Mouse (Mus musculus) layer of hippocampus, adult 8-10 months (tissue): ENCODE results near the gene Csnk1g2. TPM values are rescaled to one million over a fixed set of nuclear protein-coding genes. Genes with fewer than 3 reads are reported as not detected.

Experiments used
- DNase-seq, 2 experiments: peaks; one replicate each; pipeline ENCODE4 v3.0.0; 2022; ENCODE audit warnings: low spot score in 2 of 2
- total RNA-seq, 4 experiments: library from RNA; stranded (reverse); gene quantifications; 2 replicates each; pipeline ENCODE4 v1.2.4; 2022

Gene Csnk1g2
- 100 to 1,000 TPM; 190 to 230 (median 201) TPM for total RNA-seq

DNA sequence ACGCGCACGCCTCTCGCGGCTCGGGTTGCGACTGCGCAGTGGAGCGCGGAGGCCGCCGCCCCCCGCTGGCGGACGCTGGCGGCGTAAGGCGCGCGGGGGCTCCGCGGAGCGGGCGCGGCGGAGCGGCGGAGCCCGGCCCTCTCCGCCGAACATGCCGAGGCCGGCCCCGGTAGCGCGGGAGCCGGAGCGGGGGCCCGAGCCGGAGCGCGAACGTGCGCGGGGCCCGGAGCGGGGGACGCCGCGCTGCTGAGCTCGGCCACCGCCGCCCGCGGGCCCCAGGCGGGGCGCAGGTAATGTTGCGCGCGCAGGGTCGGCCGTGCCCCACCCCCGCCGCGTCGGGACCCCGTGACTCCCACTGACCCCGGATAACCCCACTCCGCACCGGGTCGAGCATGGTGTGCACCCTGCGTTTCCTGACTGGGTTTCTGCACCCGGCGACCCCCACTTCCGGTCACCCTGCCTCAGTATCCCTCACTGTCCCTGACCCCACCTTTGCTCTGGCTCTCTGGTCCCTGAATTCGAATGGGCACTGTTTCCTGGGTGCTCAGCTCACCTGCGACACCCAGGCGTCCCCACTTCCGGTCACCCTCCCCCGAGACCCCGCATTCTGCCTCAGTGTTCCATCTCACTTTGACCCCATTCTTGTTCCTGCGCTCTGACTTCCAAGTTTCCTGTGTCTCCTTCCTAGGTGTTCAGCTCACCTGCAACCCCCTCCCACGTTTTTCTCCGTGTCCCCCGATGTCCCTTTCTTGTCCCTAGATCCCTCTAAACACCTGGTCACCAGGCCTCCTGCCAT, at the start of gene Csnk1g2:
Csnk1g2 (plus strand) TSS at position 178 of the 796 bp plus-strand sequence.
- peak in 1 of 2 experiments; percentile 38 for DNase-seq

DNA sequence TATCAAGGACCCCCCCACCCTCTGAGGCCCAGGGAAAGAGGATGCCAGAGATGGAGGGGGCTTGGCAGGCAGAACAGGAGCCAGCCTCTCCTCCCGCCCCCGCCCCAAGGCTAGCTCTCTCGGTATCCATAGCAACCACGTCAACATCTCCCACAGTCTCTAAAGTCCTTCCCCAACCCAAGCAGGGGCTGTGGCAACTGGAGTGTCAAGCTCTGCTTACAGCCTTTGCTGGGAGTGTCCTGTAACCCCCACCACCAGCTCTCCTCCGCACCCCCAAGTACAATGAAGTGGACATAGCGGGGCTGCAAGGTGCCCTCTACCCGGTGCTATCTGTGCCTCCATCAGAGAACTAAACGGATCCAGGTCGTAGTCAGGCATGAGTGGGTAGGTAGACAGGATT, 48.7 kb upstream of the Csnk1g2 start:
- DNase-seq: no peak

DNA sequence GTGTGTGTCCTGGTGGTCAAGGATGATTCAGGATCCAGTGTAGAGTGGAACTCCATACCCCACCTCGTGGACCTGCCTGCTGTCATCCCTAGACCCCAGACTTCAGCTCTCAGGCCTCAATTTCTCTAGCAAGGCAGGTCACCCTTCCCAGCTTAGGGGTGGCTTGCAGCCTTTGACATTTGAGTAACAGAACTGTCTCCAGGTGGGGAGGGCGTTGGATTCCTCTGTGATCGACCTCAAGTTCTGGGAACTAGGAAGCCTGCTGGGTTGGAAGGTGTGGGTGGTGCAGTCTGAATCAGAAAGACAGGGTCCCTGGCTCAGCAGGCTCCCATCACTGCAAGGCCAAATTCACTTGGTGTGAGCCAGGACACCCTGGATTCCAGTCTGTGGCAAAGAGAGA, 47.7 kb upstream of the Csnk1g2 start:
- DNase-seq: no peak

DNA sequence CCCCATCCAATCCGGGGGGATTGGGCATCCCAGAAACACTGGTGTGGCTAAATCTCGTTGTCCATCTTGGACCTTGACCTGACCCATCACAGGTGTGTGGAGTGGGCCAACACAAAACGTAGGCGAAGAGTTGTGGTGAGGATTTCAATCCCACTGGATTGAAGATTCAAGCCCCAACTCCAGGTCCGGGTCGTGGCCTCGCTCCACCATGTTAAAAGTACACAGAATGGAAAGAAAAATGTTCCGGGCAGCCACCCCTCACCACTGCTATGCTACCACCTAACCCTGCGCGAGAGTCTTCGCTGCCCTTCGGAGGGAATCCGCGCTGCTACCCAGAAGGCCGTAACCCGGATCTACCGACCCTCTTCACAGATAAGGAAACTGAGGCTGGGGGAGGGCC, 46.7 kb upstream of the Csnk1g2 start:
- no peak for DNase-seq

DNA sequence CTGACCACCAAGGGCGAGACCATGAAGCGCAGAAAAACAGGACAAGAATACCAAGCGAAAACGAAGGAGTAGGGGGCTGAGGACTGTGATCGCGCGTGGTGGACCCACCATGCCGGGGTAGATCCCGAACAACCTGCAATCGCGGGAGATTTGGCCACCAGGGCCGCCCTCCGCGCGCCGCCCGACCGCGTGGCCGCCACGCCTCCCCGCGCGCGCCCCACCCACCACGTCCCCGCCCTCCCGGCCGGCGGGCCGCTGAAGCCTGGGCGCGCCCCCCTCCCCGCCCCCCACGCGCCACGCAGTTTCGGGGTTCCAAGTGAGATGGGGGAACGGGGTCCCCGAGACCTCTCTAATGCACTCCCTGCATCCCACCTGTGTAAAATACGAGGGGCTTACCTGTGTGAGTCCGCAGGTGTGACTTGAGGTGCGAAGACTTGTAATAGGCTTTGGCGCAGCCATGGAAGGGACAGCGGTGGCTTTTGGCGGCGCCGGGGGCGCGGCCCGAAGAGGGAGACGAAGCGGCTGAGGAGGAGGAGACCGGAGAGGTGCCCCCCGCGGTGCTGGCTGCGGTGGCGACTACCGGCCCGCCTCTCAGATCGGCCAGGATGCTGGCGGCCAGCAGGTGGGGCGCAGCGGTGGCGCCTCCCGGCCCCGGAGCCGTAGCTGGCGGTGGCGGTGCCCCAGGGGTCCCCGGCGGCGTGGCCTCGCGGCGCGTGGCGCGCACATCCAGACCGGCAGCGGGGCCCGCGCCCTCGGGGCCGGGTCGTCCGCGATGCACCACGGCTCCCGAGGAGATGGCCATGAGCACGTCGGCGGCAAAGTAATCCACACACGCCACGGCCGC, 46.1 kb upstream of the Csnk1g2 start:
- no peak for DNase-seq

DNA sequence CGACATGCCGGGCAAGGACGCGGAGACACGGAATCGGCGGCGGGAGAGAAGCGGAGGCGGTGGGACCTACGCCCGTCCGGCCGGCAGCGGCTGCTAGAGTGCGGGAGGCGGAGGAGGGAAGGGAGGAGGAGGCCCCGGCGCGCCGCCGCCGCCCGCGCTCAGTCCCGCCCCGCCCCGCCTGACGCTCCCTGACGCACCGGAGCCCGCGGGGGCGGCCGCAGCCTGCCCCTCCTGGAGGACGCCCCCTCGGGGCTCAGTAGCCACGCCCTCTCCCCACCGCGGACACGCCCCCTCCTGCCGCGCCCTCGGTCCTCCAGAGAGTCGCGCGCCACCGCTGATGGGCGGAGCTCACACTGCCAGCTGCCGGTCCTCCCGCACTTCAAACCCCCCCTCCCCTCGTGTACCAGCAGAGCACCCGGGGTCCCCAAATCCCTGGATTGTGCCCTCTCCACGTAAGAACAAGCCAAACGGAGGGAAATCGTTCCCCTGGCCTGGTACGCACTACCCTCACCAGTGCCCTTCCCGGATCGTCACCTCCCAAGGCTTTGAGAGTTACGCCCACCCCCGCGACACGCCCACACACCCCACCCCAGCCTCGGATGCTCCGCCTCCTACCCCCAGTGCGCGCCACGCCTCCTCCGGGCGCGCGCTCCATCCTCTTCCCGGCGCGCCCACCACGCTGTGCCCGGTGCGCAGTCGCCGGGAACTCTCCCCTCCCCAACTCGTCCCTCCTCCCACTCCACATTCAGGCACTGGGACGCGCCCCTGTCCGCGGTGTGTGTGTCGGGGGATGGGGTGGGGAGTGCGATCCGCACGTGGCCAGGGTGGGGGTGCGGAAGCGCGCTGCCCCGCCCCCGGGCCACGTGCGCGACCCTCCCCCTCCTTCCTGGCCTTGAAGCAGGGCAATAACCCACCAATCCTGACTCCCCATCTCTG, 45.2 kb upstream of the Csnk1g2 start, which contains the start of gene Klf16:
Klf16 (minus strand) TSS at position 127 of the 936 bp plus-strand sequence.
- DNase-seq: peak; percentile 94 to 95

DNA sequence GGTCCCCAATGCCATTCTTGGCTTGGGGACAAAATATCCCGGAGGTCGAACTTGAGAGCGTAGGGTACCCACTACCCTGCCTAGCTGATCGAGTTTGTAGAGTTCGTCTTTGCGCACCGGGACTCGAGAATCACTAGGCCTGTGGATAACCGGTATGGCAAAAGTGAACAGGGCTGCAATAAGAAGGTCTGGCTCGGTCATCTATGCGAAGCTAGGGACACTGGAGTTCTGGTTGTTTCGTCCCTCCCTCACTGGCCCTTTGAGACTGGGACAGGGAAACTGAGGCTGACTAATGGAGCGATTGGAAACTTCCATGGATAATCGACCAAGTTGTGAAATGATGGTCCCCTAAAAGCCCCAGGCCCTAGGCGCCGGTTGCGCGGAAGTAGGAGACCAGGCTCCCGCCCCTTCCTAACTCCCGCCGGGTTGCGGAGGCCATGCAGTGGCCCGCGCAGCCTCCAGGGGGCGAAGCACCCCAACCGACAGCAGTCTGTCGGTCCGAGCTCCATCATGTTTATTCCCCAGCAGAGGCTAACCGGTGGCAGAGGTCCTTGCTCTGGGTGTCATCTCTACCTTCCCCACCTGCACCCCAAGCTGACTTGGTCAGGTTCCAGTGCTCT, 44.4 kb upstream of the Csnk1g2 start:
- DNase-seq: peak in 1 of 2 experiments; percentile 63

DNA sequence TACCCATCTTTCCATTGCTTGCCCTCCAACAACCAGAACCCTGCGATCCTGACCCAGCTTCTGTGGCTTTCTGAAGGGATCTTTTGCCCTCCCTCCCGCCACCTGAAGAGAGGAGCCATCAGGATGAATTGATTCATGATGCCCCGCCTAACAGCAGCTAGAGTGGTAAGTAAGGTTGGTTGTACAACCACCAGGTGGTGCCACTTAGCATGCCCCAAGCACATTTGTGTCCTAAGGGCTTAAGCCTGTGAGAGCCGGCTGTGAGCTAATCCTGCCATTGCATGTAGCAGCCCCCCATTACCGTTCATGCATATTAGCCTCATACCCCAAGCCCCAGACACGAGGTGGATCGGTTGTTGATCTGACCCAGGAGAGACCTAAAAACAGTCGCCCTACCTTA, 43.7 kb upstream of the Csnk1g2 start:
- DNase-seq: no peak

DNA sequence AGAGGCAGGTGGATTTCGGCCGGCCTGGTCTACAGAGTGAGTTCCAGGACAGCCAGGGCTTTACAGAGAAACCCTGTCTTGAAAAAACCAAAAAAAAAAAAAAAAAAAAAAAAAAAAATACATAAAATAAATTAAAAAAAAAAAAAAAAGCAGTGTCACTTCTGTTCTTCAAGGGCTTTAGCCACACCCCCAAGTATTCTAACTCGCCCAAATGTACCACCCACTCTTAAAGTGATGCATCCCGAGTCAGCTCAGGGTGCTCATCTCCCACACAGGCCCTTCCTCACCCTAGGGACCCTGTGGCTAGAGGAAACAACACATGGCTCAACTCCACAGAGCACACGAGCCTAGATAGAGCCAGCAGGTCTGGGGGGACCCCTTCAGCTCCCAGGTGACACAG, 39.6 kb upstream of the Csnk1g2 start:
- no peak for DNase-seq

DNA sequence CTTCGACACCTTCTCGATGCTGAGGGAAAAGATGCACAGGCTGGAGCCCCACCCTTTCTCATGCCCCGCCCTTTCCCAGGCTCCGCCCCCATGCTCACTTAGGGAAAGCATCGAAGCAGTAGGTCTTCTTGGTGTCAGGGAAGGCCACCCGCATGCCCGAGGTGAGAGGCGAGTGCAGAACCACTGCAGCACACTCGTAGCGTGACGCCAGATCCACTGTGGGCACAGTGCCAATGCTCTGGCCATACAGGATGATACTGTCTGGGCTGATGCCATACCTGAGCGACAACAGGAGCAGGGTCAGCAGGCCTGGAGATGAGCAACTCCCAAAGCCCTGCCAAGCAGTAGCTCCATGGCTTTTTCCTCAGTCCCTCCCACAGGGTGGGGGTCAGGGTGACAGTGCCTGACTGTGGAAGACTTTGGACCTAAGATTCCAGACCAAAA, 38.6 kb upstream of the Csnk1g2 start:
- no peak for DNase-seq

DNA sequence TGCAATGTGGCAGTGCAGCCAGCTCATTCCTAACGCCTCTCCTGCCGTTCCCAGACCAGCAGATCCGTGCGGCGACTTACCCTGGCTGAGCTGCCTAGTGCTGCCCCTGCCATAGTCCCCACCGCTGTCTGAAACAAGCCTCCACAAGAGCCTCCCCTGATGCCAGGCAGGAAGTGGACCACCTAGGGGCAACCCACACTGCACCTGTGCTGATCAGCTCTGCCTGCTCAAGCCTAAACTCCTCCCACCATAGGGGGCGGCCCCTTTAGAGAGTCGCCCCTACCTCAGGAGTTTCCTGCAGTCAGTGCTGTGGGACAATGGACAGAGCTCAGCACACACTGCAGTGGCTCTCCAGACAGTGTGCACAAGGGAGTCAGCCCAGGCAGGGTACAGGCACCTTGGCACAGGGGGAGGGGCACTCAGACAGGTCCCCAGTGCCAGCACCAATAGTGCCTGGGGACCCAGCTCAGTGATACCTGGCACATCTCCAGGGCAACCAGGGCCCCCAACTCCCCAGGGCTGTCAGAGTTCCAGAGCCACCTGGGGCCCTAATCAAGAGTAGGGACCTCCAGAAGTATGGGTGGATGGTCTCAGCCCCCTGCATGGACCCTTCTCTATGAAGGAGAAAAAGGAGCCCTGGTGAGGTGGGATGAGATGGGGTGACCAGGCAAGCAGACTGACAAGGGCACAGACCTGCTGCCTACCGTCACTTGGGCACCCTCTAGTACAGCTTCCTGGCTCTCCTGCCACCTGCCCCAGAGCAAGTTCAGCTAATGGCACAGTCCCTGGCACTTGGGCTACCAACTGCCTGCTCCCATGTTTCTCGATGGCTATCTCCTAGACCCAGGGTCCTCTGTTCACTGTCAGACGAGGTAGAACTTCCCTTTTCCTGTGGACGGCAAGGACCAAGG, 37.7 kb upstream of the Csnk1g2 start:
- DNase-seq: no peak

DNA sequence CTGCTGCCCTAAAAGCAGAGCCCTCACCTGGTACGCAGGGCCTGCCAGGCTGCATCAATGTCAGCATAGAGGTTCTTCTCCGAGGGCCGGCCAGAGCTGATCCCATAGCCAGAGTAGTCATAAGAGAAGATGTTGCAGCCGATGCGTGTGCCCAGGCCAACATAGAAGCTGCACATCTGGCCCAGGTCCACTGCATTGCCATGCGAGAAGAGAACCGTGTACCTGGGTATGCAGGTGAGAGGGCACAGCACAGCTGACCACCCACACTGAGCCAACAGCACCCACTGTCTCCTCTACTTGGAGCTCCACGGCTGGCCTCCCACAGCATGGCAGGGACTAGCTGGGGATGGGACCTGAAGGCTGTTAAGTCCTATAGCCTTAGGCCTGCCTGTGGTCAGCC, 37.1 kb upstream of the Csnk1g2 start:
- no peak for DNase-seq

DNA sequence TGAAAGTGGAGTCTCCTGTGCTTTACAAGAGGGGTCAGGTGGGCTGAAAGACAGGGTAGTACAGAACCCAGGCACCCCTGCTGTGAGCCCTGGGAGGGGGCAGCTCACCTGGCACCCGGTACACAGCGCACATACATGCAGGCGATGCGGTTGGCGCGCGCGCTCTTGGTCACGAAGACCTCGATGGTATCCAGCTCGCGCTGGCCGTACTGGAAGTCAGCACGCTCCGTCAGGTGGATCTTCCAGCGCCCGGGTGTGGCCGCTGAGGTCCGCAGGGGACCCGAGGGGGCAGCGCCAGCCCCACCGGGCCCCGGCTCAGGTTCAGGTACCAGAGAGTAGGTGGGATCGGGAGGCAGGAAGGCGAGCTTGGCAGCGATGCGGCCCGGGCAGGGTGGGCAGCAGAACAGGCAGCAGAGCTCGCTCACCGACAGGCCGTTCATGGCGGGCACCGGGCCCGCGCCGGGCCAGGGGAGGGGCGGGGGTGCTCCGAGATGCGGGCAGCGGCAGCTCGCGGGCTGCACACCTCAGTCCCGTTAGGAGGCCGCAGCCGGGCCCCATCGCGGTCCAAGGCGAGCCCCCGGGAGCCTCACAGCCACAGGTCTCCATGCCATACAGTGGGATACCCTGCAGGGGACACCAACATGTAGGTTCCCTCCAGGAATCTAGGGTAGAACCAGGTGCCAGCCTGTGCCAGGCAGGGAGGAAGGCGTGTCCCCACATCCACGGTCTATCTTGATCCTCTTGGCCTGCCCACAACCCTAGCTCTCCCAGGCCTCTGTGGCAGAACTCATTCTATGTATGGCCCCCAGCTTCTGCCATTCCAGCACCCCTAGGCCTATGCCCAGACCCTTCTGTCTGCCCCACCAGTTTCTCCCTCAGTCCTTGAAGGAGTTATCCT, 36.0 kb upstream of the Csnk1g2 start:
- no peak for DNase-seq

DNA sequence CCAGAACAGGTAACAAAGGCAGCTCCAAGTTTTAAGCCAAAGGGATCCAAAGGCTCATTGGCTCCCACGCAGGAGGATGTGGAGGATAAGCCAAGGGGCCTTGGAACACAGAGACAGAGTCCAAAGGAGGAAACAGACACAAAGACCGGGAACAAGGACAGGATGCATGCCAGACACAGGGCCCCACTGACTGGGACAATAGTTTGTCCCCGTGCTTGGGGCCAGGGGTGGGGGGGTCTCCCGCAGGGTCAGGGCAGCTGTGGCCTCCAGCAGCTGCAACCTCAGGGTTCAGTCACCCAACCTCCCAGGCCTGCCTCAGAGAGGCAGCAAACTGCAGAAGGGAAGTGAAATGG, 35.4 kb upstream of the Csnk1g2 start:
- DNase-seq: no peak

DNA sequence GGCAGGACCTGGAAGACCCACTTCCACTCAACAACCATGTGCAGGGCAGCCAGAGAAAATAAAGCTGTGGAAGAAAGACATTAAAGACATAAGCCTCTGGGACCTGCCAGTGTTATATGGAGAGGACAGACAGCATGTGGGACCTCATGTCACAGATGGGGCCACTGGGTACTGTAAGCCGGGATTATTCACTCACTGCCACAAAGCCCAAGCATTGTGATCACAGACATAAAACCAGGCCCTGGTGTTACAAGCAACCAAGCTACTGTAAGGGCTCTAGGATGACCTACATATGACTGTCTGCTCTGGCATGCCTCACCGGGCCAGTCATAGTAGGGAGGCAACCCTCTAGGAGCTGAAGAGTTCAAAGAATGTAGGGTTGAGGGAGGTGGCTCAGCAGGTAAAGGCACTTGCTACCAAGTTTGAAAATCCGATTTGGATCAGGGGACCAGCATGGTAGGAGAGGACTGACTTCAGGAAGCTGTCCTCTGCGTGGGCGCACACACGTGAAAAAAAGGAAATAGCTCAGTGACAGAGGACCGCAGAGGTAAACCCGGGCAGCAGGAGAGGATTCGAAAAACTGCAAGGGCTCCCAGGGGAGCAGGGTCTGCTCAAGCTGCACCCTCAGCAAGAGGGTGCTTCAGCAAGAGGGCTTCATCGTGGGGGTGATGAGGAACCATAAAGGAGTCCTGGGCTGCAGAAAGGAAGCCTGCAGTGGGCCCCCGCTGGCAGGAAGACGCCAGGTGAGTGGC, 33.3 kb upstream of the Csnk1g2 start:
- DNase-seq: no peak

DNA sequence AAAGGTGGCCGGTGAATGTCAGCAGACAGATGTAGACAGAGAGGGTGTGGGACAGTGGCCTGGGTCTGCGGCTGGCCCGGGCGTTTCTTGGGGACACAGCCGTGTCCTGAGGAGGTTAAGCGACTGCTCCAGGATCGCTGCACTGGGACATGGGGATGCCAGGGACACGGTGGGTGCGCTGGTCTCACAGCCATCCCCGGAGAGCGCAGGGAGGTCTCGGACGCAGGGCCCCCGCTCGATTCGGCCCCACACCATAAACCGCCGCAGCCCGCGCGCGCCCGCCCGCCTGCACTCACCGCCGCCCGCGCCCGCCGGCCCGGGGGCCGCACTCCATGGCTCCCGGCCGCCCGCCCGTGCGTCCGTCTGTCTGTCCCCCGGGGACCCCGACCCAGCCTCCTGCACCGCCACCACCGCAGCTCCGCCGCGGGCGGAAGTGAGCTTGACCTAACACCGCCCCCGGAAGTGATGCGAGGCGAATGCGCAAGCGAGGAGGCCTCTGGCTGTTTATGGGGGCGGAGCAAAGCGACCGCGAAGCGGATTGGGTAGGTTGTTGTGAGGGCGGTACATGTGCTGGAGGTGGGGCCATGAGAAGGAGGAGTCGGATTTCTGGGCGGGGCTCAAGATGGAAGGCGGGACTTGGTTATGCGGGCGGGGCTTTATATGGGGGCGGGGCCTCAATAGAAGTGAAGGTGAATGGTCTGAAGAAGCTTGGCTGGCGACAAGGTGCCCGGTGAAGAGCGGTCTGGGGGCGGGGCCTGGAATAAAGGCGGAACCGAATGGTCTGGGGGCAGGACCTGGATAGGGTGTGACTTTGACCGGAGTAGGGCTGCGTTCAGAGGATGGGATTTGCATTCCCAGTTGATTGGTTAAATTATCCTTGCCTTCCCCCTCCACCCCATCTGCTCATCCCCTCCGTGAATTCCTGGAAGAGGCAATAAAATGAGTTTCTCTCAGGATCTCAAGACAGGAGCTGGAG, 32.5 kb upstream of the Csnk1g2 start, which contains the start of gene Abhd17a:
Abhd17a (minus strand) TSS at position 463 of the 976 bp plus-strand sequence.
- peak; percentile 90 to 96 for DNase-seq

DNA sequence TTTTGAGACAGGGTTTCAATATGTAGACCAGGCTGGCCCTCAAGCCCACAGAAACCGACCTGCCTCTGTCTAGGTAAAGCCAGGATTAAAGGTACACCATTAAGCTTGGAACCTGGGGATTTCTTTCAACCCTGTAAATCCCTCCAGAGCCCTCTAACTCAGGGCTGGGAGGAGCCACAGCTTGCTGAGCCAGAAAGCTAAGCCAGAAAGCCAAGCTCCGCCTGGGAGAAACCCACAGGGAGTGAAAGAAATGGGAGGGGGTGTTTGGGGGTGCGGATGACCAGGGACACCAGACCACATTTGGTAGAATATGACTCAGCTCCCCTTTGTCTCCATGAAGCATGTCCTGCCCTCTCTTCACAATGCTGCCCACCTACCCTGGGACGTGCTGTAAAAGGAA, 26.3 kb upstream of the Csnk1g2 start:
- DNase-seq: no peak
